Comparison of ENCODE assay signal across 11 mouse cellular contexts in the genomic region with DNA sequence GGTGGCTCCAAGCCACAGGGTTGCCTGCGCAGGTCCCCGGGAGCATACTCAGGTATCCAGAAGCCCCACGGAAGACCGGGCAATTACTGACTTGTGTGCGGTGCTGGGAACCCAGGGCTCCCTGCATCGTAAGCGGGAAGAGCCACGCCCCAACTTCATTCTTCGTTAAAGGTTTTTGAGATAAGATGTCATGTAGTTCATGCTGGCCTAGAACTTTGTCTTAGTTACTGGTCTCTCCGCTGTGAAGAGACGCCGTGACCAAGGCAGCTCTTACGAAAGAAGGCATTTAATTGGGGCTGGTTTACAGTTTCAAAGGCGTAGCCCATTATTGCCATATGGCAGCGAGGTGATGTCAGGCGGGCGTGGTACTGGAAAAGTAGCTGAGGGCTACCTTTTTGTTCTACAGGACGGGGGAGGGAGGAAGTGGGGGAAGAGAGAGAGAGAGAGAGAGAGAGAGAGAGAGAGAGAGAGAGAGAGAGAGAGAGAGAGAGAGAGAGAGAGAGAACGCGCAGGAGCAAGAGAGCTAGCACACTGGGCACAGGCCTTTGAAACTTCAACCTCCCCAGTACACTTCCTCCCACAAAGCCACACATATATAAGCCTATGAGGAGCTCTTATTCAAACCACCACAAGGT. TPM values are rescaled to one million over a fixed set of nuclear protein-coding genes. Genes with fewer than 3 reads are reported as not detected.
DNase-seq lines count a peak whose midpoint lies in the region; ATAC-seq and TF ChIP-seq lines count a peak whose summit lies in the region.
"Had no signal": no experiment of that assay in that cellular context is flagged by ENCODE, and none has a peak within 500 bp of the region (broad histone marks: within the 10 kb centered on the region; RNA-seq: fewer than 3 reads in every experiment).

No protein-coding gene starts in this region.

- DNase-seq in lung, embryonic 14.5 days: no peak
- no peak for DNase-seq in lung, adult 2 months
- DNase-seq in limb, embryonic 11.5 days (ENCODE audit: low spot score): peak; percentile 49
- DNase-seq in stomach, postnatal 0 days (ENCODE audit: low spot score): peak; percentile 64
- DNase-seq in right cerebral cortex, postnatal 10 days (ENCODE audit: low spot score in 2 of 2): no peak
- DNase-seq in left cerebral cortex, postnatal 14 days (ENCODE audit: low spot score in 2 of 2): no peak
- no peak for DNase-seq in gastrocnemius, postnatal 4 days (ENCODE audit: low spot score in 2 of 2)
- DNase-seq: adrenal gland, adult 8-10 months; gastrocnemius, adult 2 months; right cerebral cortex, adult 18-20 months had no signal

- ATAC-seq in lung, embryonic 14.5 days (ENCODE audit: insufficient read depth): no peak
- no peak for ATAC-seq in limb, embryonic 11.5 days (ENCODE audit: insufficient number of reproducible peaks, low FRiP score, low TSS enrichment, low read depth)
- ATAC-seq in stomach, postnatal 0 days (ENCODE audit: low FRiP score, low TSS enrichment): peak; percentile 56

- no peak overlapping the region for H3K4me3 ChIP-seq in lung, embryonic 14.5 days (ENCODE audit: low read depth, low read length)
- H3K4me3 ChIP-seq in lung, adult 2 months (replicated peaks; ENCODE audit: extremely low read depth, low read depth, low read length): no peak overlapping the region
- no peak overlapping the region for H3K4me3 ChIP-seq in bone marrow, adult 2 months (replicated peaks; ENCODE audit: control insufficient read depth, low read depth, low read length)
- H3K4me3 ChIP-seq in limb, embryonic 11.5 days (ENCODE audit: low read depth, low read length): no peak overlapping the region
- no peak overlapping the region for H3K4me3 ChIP-seq in stomach, postnatal 0 days (ENCODE audit: low read depth, low read length)
- H3K4me3 ChIP-seq: gastrocnemius, adult 2 months had no signal

- no peak for TF ChIP-seq POLR2A in lung, adult 2 months (IDR thresholded peaks at IDR 0.05; ENCODE audit: borderline replicate concordance, extremely low read depth, low read depth, low read length)
- no peak for TF ChIP-seq POLR2A in bone marrow, adult 2 months (IDR thresholded peaks at IDR 0.05; ENCODE audit: borderline replicate concordance, control insufficient read depth, low read depth, low read length)

- no peak overlapping the region for H3K27ac ChIP-seq in lung, embryonic 14.5 days (ENCODE audit: low read depth)
- H3K27ac ChIP-seq in bone marrow, adult 2 months (ENCODE audit: control insufficient read depth, insufficient read depth, low read depth, low read length, poor library complexity): peak overlapping the region; percentile 7; the same call in 1 of the 2 replicates
- H3K27ac ChIP-seq in limb, embryonic 11.5 days (replicated peaks; ENCODE audit: low read depth, low read length): no peak overlapping the region
- no peak overlapping the region for H3K27ac ChIP-seq in stomach, postnatal 0 days (replicated peaks)
- H3K27ac ChIP-seq: gastrocnemius, adult 2 months had no signal

- no peak for TF ChIP-seq EP300 in stomach, postnatal 0 days (optimal IDR thresholded peaks at IDR 0.05)

- no peak for TF ChIP-seq CTCF in lung, embryonic 14.5 days (IDR thresholded peaks at IDR 0.05; ENCODE audit: low read depth)
- no peak for TF ChIP-seq CTCF in lung, adult 2 months (IDR thresholded peaks at IDR 0.05; ENCODE audit: insufficient read depth, low read length)
- no peak for TF ChIP-seq CTCF in bone marrow, adult 2 months (IDR thresholded peaks at IDR 0.05; ENCODE audit: control insufficient read depth, insufficient read depth, low read length)
- TF ChIP-seq CTCF in stomach, postnatal 0 days (IDR thresholded peaks at IDR 0.05; ENCODE audit: low read depth): no peak

- WGBS in lung, embryonic 14.5 days: 54% methylated on average over 20 of the region's 20 CpGs
- WGBS in lung, adult 2 months: 39% methylated on average over 20 of the region's 20 CpGs
- WGBS in bone marrow, adult 2 months: 29% methylated on average over 20 of the region's 20 CpGs
- WGBS in limb, embryonic 11.5 days: 33% methylated on average over 19 of the region's 20 CpGs
- WGBS in stomach, postnatal 0 days: 41% methylated on average over 20 of the region's 20 CpGs

- H3K4me1 ChIP-seq in lung, embryonic 14.5 days (ENCODE audit: insufficient read depth): no peaks in the 10 kb centered on the region
- H3K4me1 ChIP-seq in lung, adult 2 months (ENCODE audit: control insufficient read depth, insufficient read depth, low read length): no peaks in the 10 kb centered on the region
- peaks cover 2% of the 10 kb centered on the region for H3K4me1 ChIP-seq in bone marrow, adult 2 months (ENCODE audit: control insufficient read depth, insufficient read depth, low read length)
- H3K4me1 ChIP-seq in limb, embryonic 11.5 days (ENCODE audit: control insufficient read depth, insufficient read depth, low read length): peaks cover 6% of the 10 kb centered on the region
- H3K4me1 ChIP-seq in stomach, postnatal 0 days (replicated peaks; ENCODE audit: control insufficient read depth, insufficient read depth): no peaks in the 10 kb centered on the region

- intact Hi-C loops in left cerebral cortex, postnatal 14 days (cut with DNase I): no loop called here

- peaks cover 25% of the 10 kb centered on the region for H3K36me3 ChIP-seq in lung, embryonic 14.5 days (ENCODE audit: insufficient read depth)
- H3K36me3 ChIP-seq in limb, embryonic 11.5 days (ENCODE audit: control insufficient read depth, insufficient read depth, low read length): peaks cover 11% of the 10 kb centered on the region
- peaks cover 6% of the 10 kb centered on the region; the same call in 1 of the 2 replicates for H3K36me3 ChIP-seq in stomach, postnatal 0 days (ENCODE audit: control insufficient read depth, insufficient read depth, low read length)

- H3K4me2 ChIP-seq in lung, embryonic 14.5 days: peak overlapping the region; percentile 1; the same call in 1 of the 2 replicates
- H3K4me2 ChIP-seq in limb, embryonic 11.5 days (ENCODE audit: low read depth, severe bottlenecking): peak overlapping the region; percentile 22; the same call in 1 of the 2 replicates
- peak overlapping the region; percentile 11; the same call in 1 of the 2 replicates for H3K4me2 ChIP-seq in stomach, postnatal 0 days (replicated peaks; ENCODE audit: low read depth)

- no peaks in the 10 kb centered on the region for H3K9me3 ChIP-seq in lung, embryonic 14.5 days (ENCODE audit: low read depth, low read length)
- H3K9me3 ChIP-seq in limb, embryonic 11.5 days (ENCODE audit: control insufficient read depth, low read length): no peaks in the 10 kb centered on the region
- no peaks in the 10 kb centered on the region for H3K9me3 ChIP-seq in stomach, postnatal 0 days (ENCODE audit: control insufficient read depth, low read length)

- H3K27me3 ChIP-seq in lung, embryonic 14.5 days (ENCODE audit: insufficient read depth, low read length): no peaks in the 10 kb centered on the region
- H3K27me3 ChIP-seq in limb, embryonic 11.5 days (ENCODE audit: control insufficient read depth, insufficient read depth, low read length): no peaks in the 10 kb centered on the region
- no peaks in the 10 kb centered on the region for H3K27me3 ChIP-seq in stomach, postnatal 0 days (ENCODE audit: control insufficient read depth, insufficient read depth, low read length)

- no peak overlapping the region for H3K9ac ChIP-seq in lung, embryonic 14.5 days
- no peak overlapping the region for H3K9ac ChIP-seq in limb, embryonic 11.5 days (ENCODE audit: low read length)
- H3K9ac ChIP-seq in stomach, postnatal 0 days (ENCODE audit: low read length): no peak overlapping the region

RNA-seq across cellular contexts. Expression of gene Pycr2, which starts 7.7 kb away (rescaled TPM):
- 83.7 and 92.5 TPM in 2 replicates for polyA plus RNA-seq in lung, embryonic 14.5 days (2014; fragmentation: Nextera tagmentation; extraction: Ambion mirVana)
- polyA plus RNA-seq in lung, adult 2 months (2012; rRNA removed): 36.7 and 43.8 TPM in 2 replicates
- polyA plus RNA-seq in bone marrow, adult 2 months (2011; ENCODE audit: insufficient read depth, insufficient read length, low replicate concordance, missing spikeins): 32.3 and 48.1 TPM in 2 replicates
- 120 and 137 TPM in 2 replicates for polyA plus RNA-seq in limb, embryonic 11.5 days (2014; fragmentation: Nextera tagmentation; extraction: Ambion mirVana)
- 62.6 and 63.7 TPM in 2 replicates for polyA plus RNA-seq in stomach, postnatal 0 days (2015; fragmentation: Nextera tagmentation; extraction: Ambion mirVana)
- 10 to 100 TPM; 29.3 to 30.6 TPM for total RNA-seq in left cerebral cortex, postnatal 14 days (2021)
- 10 to 100 TPM; 24.1 to 27.0 TPM for total RNA-seq in gastrocnemius, postnatal 4 days (2021)

RNA-seq across cellular contexts. Expression of gene Lefty2, which starts 18.9 kb away (rescaled TPM):
- 0.08 TPM in 1 of 2 replicates, not detected in the other for polyA plus RNA-seq in lung, embryonic 14.5 days (2014; fragmentation: Nextera tagmentation; extraction: Ambion mirVana)
- polyA plus RNA-seq in lung, adult 2 months (2012; rRNA removed): 0.07 TPM in 1 of 2 replicates, not detected in the other
- 1.4 TPM in 1 of 2 replicates, not detected in the other for polyA plus RNA-seq in bone marrow, adult 2 months (2011; ENCODE audit: insufficient read depth, insufficient read length, low replicate concordance, missing spikeins)
- 0.08 TPM in 1 of 2 replicates, not detected in the other for polyA plus RNA-seq in limb, embryonic 11.5 days (2014; fragmentation: Nextera tagmentation; extraction: Ambion mirVana)
- 0.13 and 0.15 TPM in 2 replicates for polyA plus RNA-seq in stomach, postnatal 0 days (2015; fragmentation: Nextera tagmentation; extraction: Ambion mirVana)
- total RNA-seq in left cerebral cortex, postnatal 14 days (2021): 1 to 10 TPM; 2.0 to 4.9 TPM
- total RNA-seq in gastrocnemius, postnatal 4 days (2021): not detected
- total RNA-seq: gastrocnemius, adult 2 months had no signal

RNA-seq across cellular contexts. Expression of gene Lefty1, which starts 23.1 kb away (rescaled TPM):
- polyA plus RNA-seq in lung, embryonic 14.5 days (2014; fragmentation: Nextera tagmentation; extraction: Ambion mirVana): 1.1 TPM in 2 replicates
- polyA plus RNA-seq in lung, adult 2 months (2012; rRNA removed): 11.4 and 11.5 TPM in 2 replicates
- 2.6 TPM in 2 replicates for polyA plus RNA-seq in bone marrow, adult 2 months (2011; ENCODE audit: insufficient read depth, insufficient read length, low replicate concordance, missing spikeins)
- 0.12 and 1.4 TPM in 2 replicates for polyA plus RNA-seq in limb, embryonic 11.5 days (2014; fragmentation: Nextera tagmentation; extraction: Ambion mirVana)
- polyA plus RNA-seq in stomach, postnatal 0 days (2015; fragmentation: Nextera tagmentation; extraction: Ambion mirVana): 6.1 TPM in 2 replicates
- 1 to 10 TPM in 1 of 2 experiments, under 1 TPM in 1; 0.37 to 1.9 TPM for total RNA-seq in left cerebral cortex, postnatal 14 days (2021)
- 1 to 10 TPM in 1 of 2 experiments, under 1 TPM in 1; 0.96 to 1.5 TPM for total RNA-seq in gastrocnemius, postnatal 4 days (2021)

RNA-seq across cellular contexts. Expression of gene Tmem63a, which starts 30.4 kb away (rescaled TPM):
- polyA plus RNA-seq in lung, embryonic 14.5 days (2014; fragmentation: Nextera tagmentation; extraction: Ambion mirVana): 10.4 and 10.9 TPM in 2 replicates
- 70.4 and 81.7 TPM in 2 replicates for polyA plus RNA-seq in lung, adult 2 months (2012; rRNA removed)
- 20.7 and 32.8 TPM in 2 replicates for polyA plus RNA-seq in bone marrow, adult 2 months (2011; ENCODE audit: insufficient read depth, insufficient read length, low replicate concordance, missing spikeins)
- 5.6 and 6.1 TPM in 2 replicates for polyA plus RNA-seq in limb, embryonic 11.5 days (2014; fragmentation: Nextera tagmentation; extraction: Ambion mirVana)
- polyA plus RNA-seq in stomach, postnatal 0 days (2015; fragmentation: Nextera tagmentation; extraction: Ambion mirVana): 35.2 and 36.7 TPM in 2 replicates
- 1 to 10 TPM; 8.8 to 9.3 TPM for total RNA-seq in left cerebral cortex, postnatal 14 days (2021)
- 10 to 100 TPM; 15.3 to 17.3 TPM for total RNA-seq in gastrocnemius, postnatal 4 days (2021)

Comparison
In these comparisons a context has a peak if more than half of its experiments do, and no peak if none do; other contexts are left out.
1. DNase-seq: peak in limb, embryonic 11.5 days (single experiment) and stomach, postnatal 0 days (single experiment); none in lung, embryonic 14.5 days (single experiment), lung, adult 2 months (single experiment), right cerebral cortex, postnatal 10 days (0 of 2), left cerebral cortex, postnatal 14 days (0 of 2) and gastrocnemius, postnatal 4 days (0 of 2).
2. Peak in every context shown above with its lines, with median percentiles within 50 percentile points of each other: H3K4me2 ChIP-seq.